Mouse (Mus musculus) brain, embryonic 18.5 days (tissue): Measurements from ENCODE around the gene Gm3033.
"Not testable (repeated sequence)": the region's sequence is repeated elsewhere in the genome, so short reads cannot be mapped to it uniquely, and the experiment has no call there.

Source experiments
- DNase-seq: peaks from one replicate; pipeline ENCODE4 v3.0.0-alpha.2; 2012; ENCODE audit warnings: low read depth, low spot score

Gene Gm3033

DNA sequence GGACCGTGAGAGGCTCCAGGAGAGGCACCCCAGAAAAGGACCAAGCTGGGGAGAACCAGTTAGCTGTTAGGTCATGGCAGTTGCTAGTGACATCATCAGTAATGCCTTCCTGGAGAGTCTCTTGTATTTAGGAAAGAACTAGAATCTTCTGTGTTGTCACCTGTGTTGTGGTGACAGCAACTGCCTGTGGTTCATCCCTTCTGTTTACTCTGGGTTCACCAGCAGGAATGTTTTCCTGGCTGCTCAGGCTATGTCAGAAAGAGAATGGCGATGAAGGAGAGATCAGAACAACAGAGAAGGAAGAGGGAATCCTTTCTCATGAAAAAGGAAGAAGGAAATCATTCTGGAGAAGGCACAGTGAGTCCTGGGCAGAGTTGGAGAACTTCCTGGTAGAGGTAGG, at the start of gene Gm3033:
TSS of gene Gm3033 (plus strand) at position 301 of the 400 bp plus-strand sequence.
- DNase-seq, result not testable (repeated sequence)

DNA sequence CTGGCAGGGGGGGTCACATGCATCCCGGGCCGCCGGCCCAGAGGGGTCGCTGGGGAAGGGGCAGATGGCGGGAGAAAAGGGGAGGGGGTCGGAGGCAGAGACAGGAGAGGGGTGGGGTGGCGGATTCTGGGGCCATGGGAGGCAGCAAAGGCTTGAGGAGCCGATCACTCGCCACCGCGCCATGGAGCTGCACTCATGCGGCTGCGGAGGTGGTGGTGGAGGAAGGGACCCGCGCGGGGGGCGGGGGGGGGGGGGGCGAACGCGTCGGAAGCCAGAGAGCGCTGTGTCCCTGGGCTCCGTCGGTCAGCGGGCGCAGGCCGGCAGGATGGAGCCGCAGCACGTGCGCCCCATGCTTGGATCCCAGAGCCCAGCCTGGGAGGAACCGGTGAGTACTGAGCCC, 36.3 kb upstream of the Gm3033 start, which contains the start of gene Gm3002:
TSS of gene Gm3002 (plus strand) at position 301 of the 400 bp plus-strand sequence.
- DNase-seq, result not testable (repeated sequence)

DNA sequence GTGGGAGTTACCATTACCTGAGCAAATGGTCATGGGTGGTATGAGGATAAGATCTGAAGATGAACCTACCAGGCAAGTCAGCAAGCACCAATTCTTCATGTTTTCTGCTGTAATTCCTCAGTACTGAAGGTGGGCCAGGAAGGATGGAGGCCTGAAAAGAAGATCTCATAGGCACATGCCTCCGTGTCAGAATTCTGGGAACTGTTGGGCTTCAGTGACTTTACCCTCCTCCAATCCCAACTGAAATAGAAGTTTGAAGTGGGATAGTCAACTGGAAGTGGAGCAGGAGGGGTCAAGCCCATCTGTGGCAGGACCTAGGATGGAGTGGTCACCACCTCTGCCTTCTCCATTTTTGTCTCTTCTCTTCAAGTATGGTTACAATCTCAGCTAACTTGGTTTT, 37.8 kb downstream of the Gm3033 start, which contains the start of gene Gm2916:
TSS of gene Gm2916 (plus strand) at position 301 of the 400 bp plus-strand sequence.
- DNase-seq, result not testable (repeated sequence)
